Mouse (Mus musculus) spleen, adult 2 months (tissue): Measurements from ENCODE around the gene Dnm2.

ENCODE experiments used
- CTCF ChIP-seq: fragments of 200-500 bp; IDR thresholded peaks from 2 replicates; pipeline ENCODE4 v1.5.1; 2011; ENCODE audit warnings: mild to moderate bottlenecking, inconsistent platforms; ENCODE audit not compliant: insufficient read depth, insufficient read length, insufficient replicate concordance; ENCODE audit errors: extremely low read depth
- POLR2A ChIP-seq: fragments of 200-500 bp; IDR thresholded peaks from 2 replicates; pipeline ENCODE4 v1.6.1; 2011; ENCODE audit warnings: low read depth, low read length, inconsistent platforms

GRCm38 (mm10) chr9:21401042-21401441 is 23.7 kb upstream of the Dnm2 start:
- TF ChIP-seq POLR2A (no peak), CTCF (no peak)
